Mouse (Mus musculus): ENCODE data around the gene Snai1. TPM values are rescaled to one million over a fixed set of nuclear protein-coding genes. Genes with fewer than 3 reads are reported as not detected.

Gene Snai1
- total and polyA plus RNA-seq, 3 experiments, result 0.19 to 0.74 TPM; not detected in 1

- Histone ChIP-seq H3K27me3 (ENCODE audit: control insufficient read depth in 1 of 2, insufficient read depth in 2 of 2, low read length in 2 of 2) (no peaks in the 10 kb centered on the region), H3K9me3 (replicated peaks; ENCODE audit: insufficient read depth, low read length) (no peaks in the 10 kb centered on the region), H3K4me3 (ENCODE audit: control insufficient read depth in 1 of 2, insufficient read depth in 1 of 2, low read depth in 2 of 2, low read length in 2 of 2) (no peak overlapping the region), H3K27ac (ENCODE audit: control insufficient read depth, low read depth, low read length) (no peak overlapping the region), H3K79me2 (ENCODE audit: control insufficient read depth, insufficient read depth, low read length, poor library complexity) (no peaks in the 10 kb centered on the region; the same call in 1 of the 2 replicates), H3K9ac (ENCODE audit: control insufficient read depth, low read depth, low read length, poor library complexity, severe bottlenecking) (no peak overlapping the region), H3K36me3 (ENCODE audit: control insufficient read depth in 1 of 2, insufficient read depth in 2 of 2, low read length in 2 of 2) (peaks cover 9 to 28% of the 10 kb centered on the region in 2 experiments), H3K4me1 (ENCODE audit: control insufficient read depth in 1 of 2, insufficient read depth in 2 of 2, low read length in 2 of 2) (peaks cover 4 to 10% of the 10 kb centered on the region in 2 experiments; a peak in 3 of 4 replicates)
- TF ChIP-seq ZC3H11A (IDR thresholded peaks at IDR 0.05; ENCODE audit: low read depth, low read length) (no peak), UBTF (IDR thresholded peaks at IDR 0.05; ENCODE audit: borderline replicate concordance, insufficient read depth, low read depth, low read length) (no peak), GATA1 (IDR thresholded peaks at IDR 0.05; ENCODE audit: low read depth, low read length) (no peak), E2F4 (IDR thresholded peaks at IDR 0.05; ENCODE audit: borderline replicate concordance, low read depth, low read length) (no peak), RAD21 (IDR thresholded peaks at IDR 0.05; ENCODE audit: low read depth, low read length) (no peak), ZNF384 (IDR thresholded peaks at IDR 0.05; ENCODE audit: low read depth, low read length) (no peak), MXI1 (IDR thresholded peaks at IDR 0.05; ENCODE audit: low read depth, low read length) (no peak), POLR2A (IDR thresholded peaks at IDR 0.05; ENCODE audit: control insufficient read depth in 1 of 2, insufficient read depth in 1 of 2, low read depth in 1 of 2, low read length in 2 of 2, poor library complexity in 1 of 2) (no peak), TBP (IDR thresholded peaks at IDR 0.05; ENCODE audit: low read depth, low read length) (no peak)
- DNase-seq (ENCODE audit: low read depth, low spot score), result no peak
Observed at GRCm38 (mm10) chr2:167512365-167512764, 25.6 kb upstream of the Snai1 start.

- H3K4me3 ChIP-seq (ENCODE audit: control insufficient read depth in 1 of 2, insufficient read depth in 1 of 2, low read depth in 2 of 2, low read length in 2 of 2), result no peak overlapping the region
- H3K36me3 ChIP-seq (ENCODE audit: control insufficient read depth in 1 of 2, insufficient read depth in 2 of 2, low read length in 2 of 2), result peaks cover 9 to 25% of the 10 kb centered on the region in 2 experiments
- no peaks in the 10 kb centered on the region for H3K79me2 ChIP-seq (ENCODE audit: control insufficient read depth, insufficient read depth, low read length, poor library complexity)
- TF ChIP-seq SMC3 (IDR thresholded peaks at IDR 0.05; ENCODE audit: low read depth, low read length) (peak; percentile 43), RAD21 (IDR thresholded peaks at IDR 0.05; ENCODE audit: low read depth, low read length) (peak; percentile 50), ZKSCAN1 (IDR thresholded peaks at IDR 0.05; ENCODE audit: low read depth, low read length) (no peak), CTCF (IDR thresholded peaks at IDR 0.05 in 2 of 3, conservative IDR thresholded peaks at IDR 0.05 in 1 of 3; ENCODE audit: control insufficient read depth in 1 of 3, insufficient read depth in 1 of 3, low read depth in 2 of 3, low read length in 3 of 3, poor library complexity in 1 of 3, severe bottlenecking in 1 of 3) (peak in 2 of 3 experiments; percentile 41 to 56; a peak in 4 of 6 replicates)
- peak; percentile 53 for DNase-seq (ENCODE audit: low read depth, low spot score)
- no peaks in the 10 kb centered on the region for H3K27me3 ChIP-seq (ENCODE audit: control insufficient read depth in 1 of 2, insufficient read depth in 2 of 2, low read length in 2 of 2)
- H3K9ac ChIP-seq (ENCODE audit: control insufficient read depth, low read depth, low read length, poor library complexity, severe bottlenecking), result no peak overlapping the region
- peaks cover 4 to 10% of the 10 kb centered on the region in 2 experiments; a peak in 3 of 4 replicates for H3K4me1 ChIP-seq (ENCODE audit: control insufficient read depth in 1 of 2, insufficient read depth in 2 of 2, low read length in 2 of 2)
- no peak overlapping the region for H3K27ac ChIP-seq (ENCODE audit: control insufficient read depth, low read depth, low read length)
- no peaks in the 10 kb centered on the region for H3K9me3 ChIP-seq (replicated peaks; ENCODE audit: insufficient read depth, low read length)
Observed at GRCm38 (mm10) chr2:167512970-167513369, 25.0 kb upstream of the Snai1 start.

- TF ChIP-seq CHD2 (IDR thresholded peaks at IDR 0.05; ENCODE audit: low read length) (no peak), ZNF384 (IDR thresholded peaks at IDR 0.05; ENCODE audit: low read depth, low read length) (no peak), UBTF (IDR thresholded peaks at IDR 0.05; ENCODE audit: borderline replicate concordance, insufficient read depth, low read depth, low read length) (no peak), POLR2AphosphoS5 (IDR thresholded peaks at IDR 0.05; ENCODE audit: borderline replicate concordance, low read depth, low read length) (no peak), TBP (IDR thresholded peaks at IDR 0.05; ENCODE audit: low read depth, low read length) (no peak), BHLHE40 (IDR thresholded peaks at IDR 0.05; ENCODE audit: borderline replicate concordance, low read depth, low read length) (no peak), ZKSCAN1 (IDR thresholded peaks at IDR 0.05; ENCODE audit: low read depth, low read length) (no peak), MAX (IDR thresholded peaks at IDR 0.05; ENCODE audit: low read length) (no peak), NRF1 (IDR thresholded peaks at IDR 0.05; ENCODE audit: insufficient read depth, low read depth, low read length, poor library complexity, severe bottlenecking) (no peak), RAD21 (IDR thresholded peaks at IDR 0.05; ENCODE audit: low read depth, low read length) (no peak)
- peaks cover 4 to 10% of the 10 kb centered on the region in 2 experiments; a peak in 3 of 4 replicates for H3K4me1 ChIP-seq (ENCODE audit: control insufficient read depth in 1 of 2, insufficient read depth in 2 of 2, low read length in 2 of 2)
- H3K9me3 ChIP-seq (replicated peaks; ENCODE audit: insufficient read depth, low read length), result no peaks in the 10 kb centered on the region
- no peak overlapping the region for H3K4me3 ChIP-seq (ENCODE audit: control insufficient read depth in 1 of 2, insufficient read depth in 1 of 2, low read depth in 2 of 2, low read length in 2 of 2)
- no peak overlapping the region for H3K9ac ChIP-seq (ENCODE audit: control insufficient read depth, low read depth, low read length, poor library complexity, severe bottlenecking)
- H3K27me3 ChIP-seq (ENCODE audit: control insufficient read depth in 1 of 2, insufficient read depth in 2 of 2, low read length in 2 of 2), result no peaks in the 10 kb centered on the region
- H3K27ac ChIP-seq (ENCODE audit: control insufficient read depth, low read depth, low read length), result no peak overlapping the region
- peaks cover 9 to 16% of the 10 kb centered on the region in 2 experiments for H3K36me3 ChIP-seq (ENCODE audit: control insufficient read depth in 1 of 2, insufficient read depth in 2 of 2, low read length in 2 of 2)
- no peaks in the 10 kb centered on the region for H3K79me2 ChIP-seq (ENCODE audit: control insufficient read depth, insufficient read depth, low read length, poor library complexity)
- DNase-seq (ENCODE audit: low read depth, low spot score), result no peak
Observed at GRCm38 (mm10) chr2:167514641-167515040, 23.4 kb upstream of the Snai1 start.
